ENCODE assay signal across 8 mouse cellular contexts in genomic region chr5:33723641-33724465, GRCm38 (mm10). TPM values are rescaled to one million over a fixed set of nuclear protein-coding genes. Genes with fewer than 3 reads are reported as not detected.
A peak's percentile ranks its signal among the peaks of the same experiment; 100 is the strongest.
DNase-seq lines count a peak whose midpoint lies in the region; ATAC-seq and TF ChIP-seq lines count a peak whose summit lies in the region.

No protein-coding gene starts in this region.

- no peak for TF ChIP-seq CTCF in lung, postnatal 0 days (IDR thresholded peaks at IDR 0.05)

- DNase-seq in lung, postnatal 0 days (ENCODE audit: low spot score) = no peak
- no peak for DNase-seq in lung, adult 18-20 months
- peak; percentile 85 for DNase-seq in hindbrain, embryonic 10.5 days (ENCODE audit: low spot score)
- DNase-seq in spleen, adult 18-20 months = no peak
- no peak for DNase-seq in urinary bladder, postnatal 4 days (ENCODE audit: low spot score in 2 of 2)

- H3K36me3 ChIP-seq in lung, postnatal 0 days (ENCODE audit: insufficient read depth, low read length) = no peaks in the 10 kb centered on the region
- H3K36me3 ChIP-seq in hindbrain, embryonic 10.5 days = peaks cover 56% of the 10 kb centered on the region
- peaks cover 11% of the 10 kb centered on the region; the same call in 1 of the 2 replicates for H3K36me3 ChIP-seq in limb, embryonic 13.5 days
- H3K36me3 ChIP-seq in stomach, embryonic 16.5 days (ENCODE audit: control insufficient read depth, insufficient read depth, low read length) = no peaks in the 10 kb centered on the region

- peak overlapping the region; percentile 83 for H3K4me2 ChIP-seq in lung, postnatal 0 days (replicated peaks; ENCODE audit: low read depth, low read length)
- peak overlapping the region; percentile 98 for H3K4me2 ChIP-seq in limb, embryonic 13.5 days (replicated peaks)
- H3K4me2 ChIP-seq in stomach, embryonic 16.5 days (ENCODE audit: low read depth, low read length) = peak overlapping the region; percentile 94

- peak overlapping the region; percentile 43; the same call in 1 of the 2 replicates for H3K27ac ChIP-seq in lung, postnatal 0 days (ENCODE audit: low read length)
- peak overlapping the region; percentile 96 for H3K27ac ChIP-seq in hindbrain, embryonic 10.5 days
- H3K27ac ChIP-seq in limb, embryonic 13.5 days = peak overlapping the region; percentile 84
- peak overlapping the region; percentile 38 for H3K27ac ChIP-seq in stomach, embryonic 16.5 days (ENCODE audit: low read length)

- WGBS in lung, postnatal 0 days = 13% methylated on average over 36 of the region's 36 CpGs
- 2% methylated on average over 36 of the region's 36 CpGs for WGBS in hindbrain, embryonic 10.5 days
- WGBS in limb, embryonic 13.5 days = 1% methylated on average over 36 of the region's 36 CpGs
- 17% methylated on average over 36 of the region's 36 CpGs for WGBS in stomach, embryonic 16.5 days

- TF ChIP-seq EP300 in lung, postnatal 0 days (IDR thresholded peaks at IDR 0.05) = no peak

- H3K9me3 ChIP-seq in lung, postnatal 0 days (ENCODE audit: low read length) = no peaks in the 10 kb centered on the region
- no peaks in the 10 kb centered on the region for H3K9me3 ChIP-seq in hindbrain, embryonic 10.5 days
- no peaks in the 10 kb centered on the region for H3K9me3 ChIP-seq in limb, embryonic 13.5 days
- no peaks in the 10 kb centered on the region for H3K9me3 ChIP-seq in stomach, embryonic 16.5 days (replicated peaks; ENCODE audit: control insufficient read depth, low read length)

- H3K4me1 ChIP-seq in lung, postnatal 0 days (ENCODE audit: insufficient read depth, low read depth, low read length) = peaks cover 9% of the 10 kb centered on the region; the same call in 1 of the 2 replicates
- H3K4me1 ChIP-seq in hindbrain, embryonic 10.5 days (replicated peaks) = peaks cover 92% of the 10 kb centered on the region
- peaks cover 41% of the 10 kb centered on the region for H3K4me1 ChIP-seq in limb, embryonic 13.5 days
- peaks cover 21% of the 10 kb centered on the region for H3K4me1 ChIP-seq in stomach, embryonic 16.5 days (ENCODE audit: control insufficient read depth, insufficient read depth, low read length)

- H3K9ac ChIP-seq in lung, postnatal 0 days (replicated peaks; ENCODE audit: low read depth) = peak overlapping the region; percentile 80
- peak overlapping the region; percentile 90 for H3K9ac ChIP-seq in limb, embryonic 13.5 days
- H3K9ac ChIP-seq in stomach, embryonic 16.5 days (ENCODE audit: low read length) = peak overlapping the region; percentile 77

- H3K27me3 ChIP-seq in lung, postnatal 0 days (replicated peaks; ENCODE audit: insufficient read depth, low read length) = no peaks in the 10 kb centered on the region
- peaks cover 98% of the 10 kb centered on the region for H3K27me3 ChIP-seq in hindbrain, embryonic 10.5 days (ENCODE audit: insufficient read depth, poor library complexity, severe bottlenecking)
- H3K27me3 ChIP-seq in limb, embryonic 13.5 days = peaks cover 62% of the 10 kb centered on the region
- 0 out of 2 replicates have a peak, but pooled peaks cover 6% of the 10 kb centered on the region for H3K27me3 ChIP-seq in stomach, embryonic 16.5 days (ENCODE audit: control insufficient read depth, insufficient read depth, low read length)

- ATAC-seq in lung, postnatal 0 days = no peak
- ATAC-seq in limb, embryonic 13.5 days (ENCODE audit: low FRiP score, low read depth) = no peak
- no peak for ATAC-seq in stomach, embryonic 16.5 days (ENCODE audit: insufficient read depth, low FRiP score)
- no peak for ATAC-seq in activated CD4-positive, CD25-positive, alpha-beta regulatory T cell, adult 4 months

- peak overlapping the region; percentile 90 for H3K4me3 ChIP-seq in lung, postnatal 0 days (ENCODE audit: low read depth, low read length)
- peak overlapping the region; percentile 71 for H3K4me3 ChIP-seq in hindbrain, embryonic 10.5 days
- H3K4me3 ChIP-seq in limb, embryonic 13.5 days = peak overlapping the region; percentile 81
- H3K4me3 ChIP-seq in stomach, embryonic 16.5 days (replicated peaks; ENCODE audit: low read length) = peak overlapping the region; percentile 58

RNA-seq across cellular contexts. Expression of gene Fgfr3, which starts 2.4 kb away (rescaled TPM):
- polyA plus RNA-seq in lung, postnatal 0 days (2015; fragmentation: Nextera tagmentation; extraction: Ambion mirVana) = 67.9 and 72.5 TPM in 2 replicates
- 80.5 and 84.6 TPM in 2 replicates for polyA plus RNA-seq in hindbrain, embryonic 10.5 days (2016; fragmentation: Nextera tagmentation; extraction: Ambion mirVana)
- 39.1 and 40.7 TPM in 2 replicates for polyA plus RNA-seq in limb, embryonic 13.5 days (2015; fragmentation: Nextera tagmentation; extraction: Ambion mirVana)
- 31.0 and 40.1 TPM in 2 replicates for polyA plus RNA-seq in stomach, embryonic 16.5 days (2015; fragmentation: Nextera tagmentation; extraction: Ambion mirVana)
- polyA plus RNA-seq in activated CD4-positive, CD25-positive, alpha-beta regulatory T cell, adult 4 months (2017; shearing (Covaris generic)) = under 1 TPM in 1 of 2 experiments, not detected in 1; 0.11 TPM

RNA-seq across cellular contexts. Expression of gene Letm1, which starts 58.8 kb away (rescaled TPM):
- polyA plus RNA-seq in lung, postnatal 0 days (2015; fragmentation: Nextera tagmentation; extraction: Ambion mirVana) = 39.1 and 40.1 TPM in 2 replicates
- 52.2 and 52.3 TPM in 2 replicates for polyA plus RNA-seq in hindbrain, embryonic 10.5 days (2016; fragmentation: Nextera tagmentation; extraction: Ambion mirVana)
- polyA plus RNA-seq in limb, embryonic 13.5 days (2015; fragmentation: Nextera tagmentation; extraction: Ambion mirVana) = 43.6 and 48.2 TPM in 2 replicates
- 35.3 and 39.3 TPM in 2 replicates for polyA plus RNA-seq in stomach, embryonic 16.5 days (2015; fragmentation: Nextera tagmentation; extraction: Ambion mirVana)
- polyA plus RNA-seq in activated CD4-positive, CD25-positive, alpha-beta regulatory T cell, adult 4 months (2017; shearing (Covaris generic)) = 10 to 100 TPM; 18.0 to 22.2 TPM

Comparison
In these comparisons a context has a peak if more than half of its experiments do, and no peak if none do; other contexts are left out.
1. H3K27ac ChIP-seq: peak in every context shown above with its lines; median percentile 96 in hindbrain, embryonic 10.5 days; 84 in limb, embryonic 13.5 days; 43 in lung, postnatal 0 days; 38 in stomach, embryonic 16.5 days.
2. RNA of gene Fgfr3, which starts 2.4 kb away (polyA plus RNA-seq): 80.5 to 84.6 TPM in hindbrain, embryonic 10.5 days, 67.9 to 72.5 TPM in lung, postnatal 0 days, 39.1 to 40.7 TPM in limb, embryonic 13.5 days and 31.0 to 40.1 TPM in stomach, embryonic 16.5 days; 0.11 TPM in activated CD4-positive, CD25-positive, alpha-beta regulatory T cell, adult 4 months; every median in the first group is over 10 times any median in the second.
3. Peak in every context shown above with its lines, with median percentiles within 50 percentile points of each other: H3K4me2 ChIP-seq, H3K4me3 ChIP-seq and H3K9ac ChIP-seq.